Mouse (Mus musculus) liver, embryonic 14.5 days (tissue): ENCODE results near the gene Mprip.

Source experiments
- CTCF ChIP-seq: IDR thresholded peaks from 2 replicates; pipeline ENCODE4 v1.5.1; 2016; ENCODE audit warnings: antibody characterized with exemption, low read depth, control low read depth
- EP300 ChIP-seq: IDR thresholded peaks from 2 replicates; pipeline ENCODE4 v1.6.1; 2016; ENCODE audit warnings: antibody characterized with exemption, low read depth

DNA sequence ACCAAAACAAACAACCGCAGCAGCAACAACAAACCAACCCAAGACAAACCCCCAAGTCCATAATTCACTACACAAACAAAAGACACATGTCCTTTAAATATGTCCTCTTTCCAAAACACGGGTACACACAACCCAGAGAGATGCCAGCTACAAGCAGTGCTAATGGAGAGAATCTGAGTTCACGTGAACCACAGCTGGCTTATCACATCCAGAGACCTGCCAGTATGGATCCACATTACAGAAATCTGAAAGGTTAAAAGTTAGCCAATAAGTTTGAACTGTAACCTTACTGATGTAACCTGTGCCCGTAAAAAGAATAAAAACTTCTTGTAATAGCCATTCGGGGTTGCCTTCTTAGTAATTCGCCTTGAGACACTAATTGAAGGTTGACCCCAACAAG lies 153.8 kb downstream of the Mprip start:
- TF ChIP-seq CTCF (no peak), EP300 (no peak)
